Mouse (Mus musculus): ENCODE measurements around the gene Cep162. TPM values are rescaled to one million over a fixed set of nuclear protein-coding genes. Genes with fewer than 3 reads are reported as not detected.

Cep162 gene
- total RNA-seq (2023), result 3.4 and 3.7 TPM in 2 replicates

GRCm38 (mm10) chr9:87254903-87255695, at the start of gene Cep162:
TSS of gene Cep162 (minus strand) at chr9:87255536.

DNA sequence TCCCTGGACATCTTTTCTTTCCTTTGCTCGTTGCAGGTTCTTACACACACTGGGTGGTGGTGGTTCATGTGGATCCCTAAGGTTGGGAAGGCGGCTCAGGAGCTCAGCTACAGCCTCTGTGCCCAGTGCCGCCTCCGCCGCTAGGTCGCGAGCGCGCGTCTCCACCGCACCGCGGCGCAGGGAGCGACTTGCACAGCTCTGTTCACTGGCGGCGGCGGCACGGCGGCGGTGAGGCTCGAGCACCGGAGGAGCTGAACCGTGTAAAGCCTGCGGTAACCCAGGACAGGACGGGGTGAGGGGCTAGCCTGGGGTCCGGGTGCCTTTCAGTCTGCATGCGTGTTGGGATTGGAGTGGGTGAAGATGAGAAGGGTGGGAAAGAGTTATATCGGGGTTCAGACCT, 111.2 kb downstream of the Cep162 start, which contains the start of gene Mrap2:
TSS of gene Mrap2 (plus strand) at position 201 of the 400 bp plus-strand sequence.

Other genes with a start within 250 kb of the Cep162 start
- not detected in 2 replicates for gene Ripply2, start 240.0 kb downstream of the Cep162 start, total RNA-seq (2023)
- 172 and 183 TPM in 2 replicates for gene Cyb5r4, start 233.5 kb downstream of the Cep162 start, total RNA-seq (2023)
- gene Mrap2, start 111.2 kb downstream of the Cep162 start, total RNA-seq (2023), result not detected in 2 replicates